In genomic region chr1:154033958-154034606, GRCm38 (mm10) we compare ENCODE assay signal across 9 mouse cellular contexts.
A peak's percentile ranks its signal among the peaks of the same experiment; 100 is the strongest.
DNase-seq lines count a peak whose midpoint lies in the region; ATAC-seq and TF ChIP-seq lines count a peak whose summit lies in the region.
"Had no signal": no experiment of that assay in that cellular context is flagged by ENCODE, and none has a peak within 500 bp of the region (broad histone marks: within the 10 kb centered on the region; RNA-seq: fewer than 3 reads in every experiment).

No protein-coding gene starts in this region.

- peak overlapping the region; percentile 13; the same call in 1 of the 2 replicates for H3K4me2 ChIP-seq in intestine, postnatal 0 days (replicated peaks; ENCODE audit: low read depth)
- peak overlapping the region; percentile 67 for H3K4me2 ChIP-seq in liver, embryonic 14.5 days (ENCODE audit: low read depth)

- no peak overlapping the region for H3K4me3 ChIP-seq in intestine, postnatal 0 days (ENCODE audit: low read depth, low read length)
- H3K4me3 ChIP-seq in liver, embryonic 14.5 days (ENCODE audit: insufficient read depth in 1 of 2, low read depth in 2 of 2, low read length in 2 of 2) = peak overlapping the region; percentile 7 to 26; a peak in 1 of 4 replicates
- H3K4me3 ChIP-seq: myocyte had no signal

- H3K9me3 ChIP-seq in intestine, postnatal 0 days (ENCODE audit: control insufficient read depth) = no peaks in the 10 kb centered on the region
- H3K9me3 ChIP-seq in liver, embryonic 14.5 days (ENCODE audit: control insufficient read depth, low read length) = no peaks in the 10 kb centered on the region

- WGBS in intestine, postnatal 0 days = 23% methylated on average over 13 of the region's 13 CpGs
- 1% methylated on average over 13 of the region's 13 CpGs for WGBS in liver, embryonic 14.5 days (ENCODE audit: insufficient replicate concordance)

- peak; percentile 32 for DNase-seq in embryo, embryonic 10 days (ENCODE audit: low spot score)
- no peak for DNase-seq in embryo, embryonic 9.5 days (ENCODE audit: extremely low spot score)
- DNase-seq in MEL-GATA-1-ER (ENCODE audit: extremely low read depth, low read depth) = peak; percentile 91
- DNase-seq in frontal cortex, postnatal 25 days (ENCODE audit: low spot score in 2 of 2) = peak; percentile 6 to 15
- DNase-seq in liver, embryonic 14.5 days (ENCODE audit: low read depth in 3 of 3, low spot score in 3 of 3) = peak; percentile 89 to 91 (median 91)
- DNase-seq in right cerebral cortex, postnatal 14 days = peak; percentile 25
- peak; percentile 57 for DNase-seq in urinary bladder, postnatal 25 days (ENCODE audit: low spot score)

- H3K9ac ChIP-seq in intestine, postnatal 0 days (ENCODE audit: low read depth, low read length) = no peak overlapping the region
- H3K9ac ChIP-seq in liver, embryonic 14.5 days (replicated peaks) = peak overlapping the region; percentile 73

- peaks cover 6% of the 10 kb centered on the region for H3K4me1 ChIP-seq in intestine, postnatal 0 days (replicated peaks; ENCODE audit: control insufficient read depth, insufficient read depth, low read length)
- H3K4me1 ChIP-seq in liver, embryonic 14.5 days (replicated peaks; ENCODE audit: control insufficient read depth in 2 of 2, insufficient read depth in 2 of 2, low read length in 1 of 2) = peaks cover 41 to 57% of the 10 kb centered on the region in 2 experiments

- peak overlapping the region; percentile 41; the same call in 1 of the 2 replicates for H3K27ac ChIP-seq in intestine, postnatal 0 days (ENCODE audit: low read depth, low read length)
- H3K27ac ChIP-seq in liver, embryonic 14.5 days = peak overlapping the region; percentile 94

- TF ChIP-seq CTCF in intestine, postnatal 0 days (IDR thresholded peaks at IDR 0.05; ENCODE audit: low read depth) = no peak
- peak; percentile 28 for TF ChIP-seq CTCF in liver, embryonic 14.5 days (IDR thresholded peaks at IDR 0.05; ENCODE audit: low read depth)

- no peaks in the 10 kb centered on the region for H3K36me3 ChIP-seq in intestine, postnatal 0 days (ENCODE audit: control insufficient read depth, insufficient read depth)
- no peaks in the 10 kb centered on the region for H3K36me3 ChIP-seq in liver, embryonic 14.5 days (replicated peaks; ENCODE audit: control insufficient read depth, insufficient read depth, low read depth)

- H3K27me3 ChIP-seq in intestine, postnatal 0 days (replicated peaks; ENCODE audit: control insufficient read depth, insufficient read depth, low read length) = no peaks in the 10 kb centered on the region
- H3K27me3 ChIP-seq in liver, embryonic 14.5 days (ENCODE audit: control insufficient read depth, insufficient read depth, low read length) = no peaks in the 10 kb centered on the region

- peak; percentile 93 for TF ChIP-seq EP300 in liver, embryonic 14.5 days (IDR thresholded peaks at IDR 0.05; ENCODE audit: low read depth)

- ATAC-seq in intestine, postnatal 0 days = peak; percentile 87
- ATAC-seq in liver, embryonic 14.5 days (ENCODE audit: insufficient read depth) = peak; percentile 96
